Mouse (Mus musculus) spleen, adult 12 weeks (tissue): ENCODE data around the gene Mto1.
"Not testable (repeated sequence)": the region's sequence is repeated elsewhere in the genome, so short reads cannot be mapped to it uniquely, and the experiment has no call there.

Experiments used
- DNase-seq: peaks from one replicate; pipeline ENCODE4 v3.0.0; 2022; ENCODE audit warnings: low spot score

Mto1 gene

DNA sequence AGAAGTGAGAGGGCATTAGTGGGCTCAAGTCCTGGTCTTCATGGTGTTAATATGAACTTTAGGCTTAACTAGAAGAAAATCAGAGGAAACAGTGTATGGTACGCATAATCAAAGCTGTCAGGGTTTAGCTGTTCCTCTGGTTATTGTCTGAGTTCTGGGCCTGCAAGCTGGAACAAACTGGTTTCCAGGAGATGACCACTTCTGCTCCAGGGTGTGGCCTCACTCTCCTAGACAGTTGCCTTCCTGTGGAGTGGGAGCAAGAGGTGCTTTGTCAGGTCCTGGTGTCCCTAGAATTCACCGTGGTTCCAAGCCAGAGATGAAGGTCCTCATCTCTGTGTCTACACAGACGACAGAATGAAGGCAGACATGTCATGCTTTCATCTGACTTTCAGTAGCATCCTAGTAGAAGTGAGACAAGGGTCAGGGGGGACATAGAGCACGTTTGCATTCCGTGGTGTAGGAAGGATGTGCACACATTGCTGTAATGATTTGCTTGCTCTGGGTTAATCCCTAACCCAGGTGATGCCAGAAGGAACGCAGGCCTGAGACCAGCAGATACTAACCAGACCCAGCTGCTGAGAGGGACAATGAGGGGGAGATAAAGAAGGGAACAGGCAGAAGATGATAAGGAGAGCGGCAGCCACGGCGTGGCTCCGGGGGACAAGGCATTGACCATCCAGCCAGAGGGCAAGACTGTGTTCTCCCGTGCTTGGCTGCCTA is 58.2 kb downstream of the Mto1 start:
- DNase-seq, result no peak

DNA sequence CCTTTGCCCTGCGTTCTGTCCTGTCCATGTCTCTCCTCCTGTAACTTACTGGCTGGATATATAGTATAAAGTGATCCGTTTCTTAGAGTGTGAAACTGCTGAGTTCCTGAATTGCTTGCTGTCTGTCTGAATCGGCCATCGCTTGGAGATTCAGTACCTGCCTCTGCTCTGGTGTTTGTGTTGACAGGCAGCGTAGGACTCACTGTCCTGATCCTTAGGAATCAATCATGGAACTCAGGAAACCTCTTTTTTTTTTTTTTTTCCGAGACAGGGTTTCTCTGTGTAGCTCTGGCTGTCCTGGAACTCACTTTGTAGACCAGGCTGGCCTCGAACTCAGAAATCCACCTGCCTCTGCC is 58.7 kb downstream of the Mto1 start:
- DNase-seq, result no peak

DNA sequence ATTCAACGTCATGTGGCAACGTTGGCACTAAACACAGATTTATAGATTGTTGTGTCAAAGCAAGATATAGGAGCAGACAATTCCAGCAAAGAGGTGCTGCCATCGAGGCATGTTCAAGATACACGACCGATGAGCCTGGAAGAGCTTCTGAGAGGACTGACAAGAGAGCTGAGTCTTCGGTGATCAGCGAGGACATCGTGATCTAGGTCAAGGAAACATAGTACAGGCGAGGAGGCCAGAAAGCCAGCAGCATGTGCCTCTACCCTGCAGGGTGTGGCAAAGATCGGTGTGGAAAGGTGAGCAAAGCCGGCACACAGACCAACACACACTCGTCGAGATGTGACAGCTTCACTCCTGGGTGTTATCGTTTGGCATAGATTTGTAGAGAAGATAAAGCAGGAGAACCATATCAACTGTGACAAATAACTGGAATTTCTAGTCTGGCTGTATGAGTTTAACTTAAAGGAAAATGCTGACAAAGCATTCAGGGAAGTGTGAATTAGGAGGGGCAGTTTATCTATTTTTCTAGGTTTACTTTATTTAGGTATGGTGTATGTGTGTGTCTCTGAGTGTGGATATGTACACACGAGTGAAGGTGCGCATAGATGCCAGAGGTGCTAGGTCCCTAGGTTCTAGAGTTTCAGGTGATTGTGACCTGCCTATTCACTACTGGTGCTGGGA is 60.2 kb downstream of the Mto1 start:
- DNase-seq, result no peak

DNA sequence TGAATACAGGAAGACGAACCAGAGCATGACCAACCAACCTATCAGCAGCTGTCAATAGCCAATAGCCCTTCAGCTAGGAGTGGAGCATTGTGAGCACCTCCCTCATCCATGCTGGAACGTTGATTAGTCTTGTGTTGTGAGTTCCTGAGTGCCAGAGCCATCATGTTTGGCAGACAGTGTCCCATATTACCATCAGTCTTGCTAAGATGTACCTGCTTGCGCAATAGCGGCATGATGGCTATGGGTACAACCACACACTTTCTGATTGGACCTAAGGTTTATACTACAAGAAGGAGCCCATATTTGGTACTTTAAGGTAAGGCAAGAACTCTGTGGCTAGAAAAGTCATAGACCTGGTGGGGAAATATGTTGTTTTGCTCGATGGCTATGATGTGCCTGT is 63.7 kb downstream of the Mto1 start:
- DNase-seq, result no peak

DNA sequence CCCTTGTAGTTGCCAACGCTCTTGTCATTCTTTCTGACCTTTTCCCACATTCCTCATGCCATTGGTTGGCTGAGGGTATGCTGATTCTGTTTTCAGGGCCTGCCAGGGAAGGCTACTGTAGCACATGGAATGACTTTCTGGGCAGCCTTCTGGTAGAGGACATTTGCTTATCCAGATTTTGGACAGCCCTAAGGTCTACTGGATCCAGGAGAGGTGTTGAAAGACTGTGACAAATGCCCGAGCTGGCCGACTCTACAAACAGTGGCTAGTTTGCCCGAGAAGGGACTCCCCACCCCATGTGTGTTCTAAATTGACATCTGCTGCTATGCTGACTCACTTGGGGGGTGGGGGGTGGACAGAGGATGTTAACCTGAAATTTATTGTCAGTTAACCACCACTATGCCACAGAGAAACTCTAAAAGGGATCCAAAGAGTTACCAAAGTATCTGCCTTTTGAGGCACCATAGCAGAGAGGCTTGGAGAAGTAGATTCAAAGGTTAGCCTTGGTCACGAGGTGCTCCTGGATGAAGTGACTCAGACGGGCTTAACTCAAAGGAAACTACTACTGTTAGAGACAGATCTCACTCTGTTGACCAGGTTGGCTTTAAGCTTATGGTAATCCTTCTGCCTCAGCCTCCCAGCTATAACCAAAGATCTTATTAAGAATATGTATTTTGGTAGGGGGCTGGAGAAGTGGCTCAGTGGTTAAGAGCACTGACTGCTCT is 65.9 kb downstream of the Mto1 start:
- DNase-seq, result no peak

DNA sequence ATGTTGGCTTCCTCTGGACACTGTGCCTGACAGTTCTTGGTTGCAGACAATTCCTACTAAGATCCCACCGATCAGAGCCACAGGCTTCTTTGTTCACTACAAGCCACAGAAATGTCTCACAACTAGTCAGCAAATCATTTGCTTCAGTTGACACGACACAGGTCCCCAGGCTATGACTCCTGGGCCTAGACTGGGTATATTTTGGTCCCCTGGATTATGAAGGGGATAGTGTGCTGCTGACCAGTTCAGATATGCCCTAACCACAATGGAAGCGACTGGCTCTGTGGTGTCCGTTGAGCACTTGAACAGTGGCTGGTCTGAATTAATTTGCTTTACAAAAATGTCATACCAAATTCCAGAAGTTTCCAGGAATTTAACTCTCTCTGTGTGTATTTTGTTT is 66.7 kb downstream of the Mto1 start:
- DNase-seq, result no peak

DNA sequence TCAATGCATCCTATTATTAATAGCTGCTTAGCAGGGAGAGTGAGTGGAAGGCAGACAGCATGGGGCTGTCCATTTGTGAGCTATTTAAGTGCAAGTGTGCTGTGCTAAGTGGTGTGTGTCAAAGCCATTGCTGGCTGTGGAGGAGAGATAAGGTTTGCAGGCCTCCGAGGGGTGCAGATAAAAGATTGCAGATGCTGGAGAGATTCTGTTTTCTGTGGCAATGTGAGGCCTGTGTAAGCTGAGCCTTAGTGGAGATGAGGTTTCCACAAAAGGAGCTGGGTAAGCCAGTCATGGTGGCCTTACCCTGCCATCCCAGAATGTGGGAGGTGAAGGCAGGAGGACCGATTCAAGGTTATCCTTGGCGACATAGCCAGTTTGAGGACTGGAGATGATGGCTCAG is 68.1 kb downstream of the Mto1 start:
- no peak for DNase-seq

DNA sequence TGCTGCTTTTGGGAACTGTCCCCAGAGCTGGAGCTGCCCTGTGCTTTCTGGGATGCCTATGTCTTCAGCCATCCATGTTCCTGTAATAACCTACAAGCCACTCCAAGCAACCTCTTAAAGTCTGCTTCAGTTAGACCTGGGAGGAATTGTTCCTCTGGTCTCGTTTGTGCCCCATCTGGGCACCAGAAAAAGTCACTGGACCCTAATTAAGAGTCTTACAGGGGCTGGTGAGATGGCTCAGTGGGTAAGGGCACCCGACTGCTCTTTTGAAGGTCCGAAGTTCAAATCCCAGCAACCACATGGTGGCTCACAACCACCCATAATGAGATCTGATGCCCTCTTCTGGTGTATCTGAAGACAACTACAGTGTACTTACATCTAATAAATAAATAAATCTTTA is 69.2 kb downstream of the Mto1 start:
- DNase-seq, result not testable (repeated sequence)

DNA sequence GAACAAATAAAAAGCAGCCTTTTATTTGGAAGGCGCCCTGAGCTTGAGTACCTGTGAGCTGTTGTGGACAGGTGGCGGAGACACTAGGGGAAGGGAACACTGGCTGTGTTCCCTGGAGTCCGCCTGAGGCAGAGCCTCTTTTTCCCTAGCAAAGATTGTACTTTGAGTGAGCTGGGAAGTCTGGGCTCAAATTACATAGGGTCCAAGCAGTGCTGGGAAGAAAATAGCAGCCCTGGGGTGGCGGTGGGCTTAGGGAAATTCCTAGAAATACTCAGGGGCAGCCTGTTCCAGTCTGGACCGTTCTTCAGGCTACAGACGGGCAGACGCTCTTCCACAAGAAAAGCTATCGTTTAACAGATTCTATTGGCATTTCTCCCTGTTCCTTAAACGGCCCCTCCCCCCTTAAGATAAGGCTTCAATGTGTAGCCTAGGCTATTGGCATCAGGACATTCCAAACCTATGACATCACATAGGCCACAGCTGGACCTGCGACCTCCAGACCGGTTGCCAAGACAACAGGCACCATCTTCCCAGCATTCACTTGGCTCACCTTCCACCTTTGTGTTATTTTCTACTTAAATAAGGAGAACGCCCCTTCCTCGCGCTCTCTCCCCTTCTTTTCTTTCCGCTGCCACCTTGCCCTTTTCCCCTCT is 72.2 kb downstream of the Mto1 start:
- DNase-seq, result no peak

DNA sequence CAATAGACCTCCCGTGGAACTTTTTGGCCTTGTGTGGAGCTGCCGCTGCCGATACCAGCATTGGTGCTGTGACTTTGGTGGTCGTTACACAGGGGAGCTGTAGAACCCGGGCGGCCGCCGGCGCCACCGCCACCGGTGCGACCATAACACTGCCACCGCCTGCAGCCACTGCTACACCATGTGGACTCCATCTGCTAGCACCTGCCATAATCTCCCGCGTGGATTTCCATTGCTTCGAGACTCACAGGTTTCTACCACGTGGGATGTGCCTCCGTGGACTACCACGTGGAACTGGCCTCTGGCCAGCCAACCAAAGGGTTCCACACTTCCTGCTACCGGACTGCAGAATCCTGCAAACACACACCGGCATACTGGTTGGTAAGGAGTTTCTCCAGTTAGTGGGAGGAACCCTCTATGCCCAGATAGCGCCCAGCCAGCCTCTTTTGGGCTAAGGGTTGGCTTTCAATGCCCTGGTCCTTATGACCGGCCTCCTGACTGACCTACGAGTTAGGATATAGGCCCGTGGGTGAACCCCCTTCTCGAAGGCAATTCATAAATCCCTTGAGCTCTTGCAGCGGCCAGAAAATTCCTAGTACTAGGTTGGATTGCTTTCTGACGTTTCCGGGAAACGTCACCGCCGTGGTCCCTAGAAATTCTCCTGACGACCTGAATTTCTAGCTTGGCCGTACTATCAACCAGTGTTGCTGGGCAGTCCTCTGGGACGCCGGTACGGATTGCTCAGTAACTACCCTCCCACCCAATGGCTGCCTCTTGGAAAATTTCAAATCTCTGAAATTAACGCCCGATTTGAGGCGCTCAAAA is 73.0 kb downstream of the Mto1 start:
- no peak for DNase-seq

DNA sequence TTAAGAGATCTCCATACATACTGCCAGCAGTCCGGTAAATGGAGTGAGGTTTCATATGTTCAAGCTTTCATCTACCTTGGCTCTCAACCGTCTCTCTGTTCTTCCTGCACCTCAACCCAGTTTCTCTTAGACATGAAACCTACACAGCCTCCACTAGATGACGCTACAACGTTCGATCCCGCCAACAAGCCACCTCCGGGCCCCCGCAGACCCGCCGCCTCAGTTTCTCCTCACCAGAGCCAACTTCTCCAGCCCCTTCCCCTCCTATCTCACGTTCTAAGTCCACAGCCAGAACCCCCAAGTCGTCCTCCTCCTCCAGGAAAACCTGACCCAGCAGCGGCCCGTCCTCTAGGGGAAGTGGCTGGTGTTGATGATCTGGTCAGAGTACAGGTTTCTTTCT is 73.7 kb downstream of the Mto1 start:
- no peak for DNase-seq
